Mouse (Mus musculus) layer of hippocampus, postnatal 14 days (tissue): ENCODE results near the gene Plekhn1. TPM values are rescaled to one million over a fixed set of nuclear protein-coding genes. Genes with fewer than 3 reads are reported as not detected.

ENCODE experiments used
- DNase-seq, 2 experiments: peaks; one replicate each; pipeline ENCODE4 v3.0.0; 2021 to 2022; ENCODE audit warnings: low spot score in 2 of 2, mixed read lengths in 1 of 2
- total RNA-seq, 2 experiments: library from RNA; stranded (reverse); gene quantifications; 2 replicates each; pipeline ENCODE4 v1.2.3; 2021

The Plekhn1 gene
- total RNA-seq, 2 experiments from 2014 or later, result 37.7 to 38.4 TPM

- DNase-seq, result no peak
Measured at GRCm38 (mm10) chr4:156216196-156216595, 18.5 kb downstream of the Plekhn1 start.

GRCm38 (mm10) chr4:156215649-156216048 is 19.0 kb downstream of the Plekhn1 start, which contains the start of gene Perm1:
TSS of gene Perm1 (plus strand) at chr4:156215868.
- no peak for DNase-seq

- DNase-seq, result no peak
Measured at GRCm38 (mm10) chr4:156213134-156213533, 21.5 kb downstream of the Plekhn1 start.

- DNase-seq, result no peak
Measured at GRCm38 (mm10) chr4:156209963-156210635, 24.6 kb downstream of the Plekhn1 start.

GRCm38 (mm10) chr4:156208872-156209271 is 25.8 kb downstream of the Plekhn1 start:
- DNase-seq, result no peak

- DNase-seq, result no peak
Measured at GRCm38 (mm10) chr4:156203413-156204131, 31.1 kb downstream of the Plekhn1 start.

GRCm38 (mm10) chr4:156203001-156203412 is 31.6 kb downstream of the Plekhn1 start, which contains the start of gene AW011738:
TSS of gene AW011738 (plus strand) at chr4:156203304.
- DNase-seq, result peak; percentile 34 to 61

GRCm38 (mm10) chr4:156202462-156202893 is 32.2 kb downstream of the Plekhn1 start:
- no peak for DNase-seq

GRCm38 (mm10) chr4:156200623-156201475 is 33.8 kb downstream of the Plekhn1 start, which contains the start of gene Isg15:
TSS of gene Isg15 (minus strand) at chr4:156200818.
- no peak for DNase-seq

- peak; percentile 76 to 78 for DNase-seq
Measured at GRCm38 (mm10) chr4:156197829-156198205, 36.8 kb downstream of the Plekhn1 start.

GRCm38 (mm10) chr4:156197131-156197828 is 37.4 kb downstream of the Plekhn1 start, which contains the start of gene Agrn:
TSS of gene Agrn (minus strand) at chr4:156197488.
- DNase-seq, result peak; percentile 43 to 48

- DNase-seq, result peak; percentile 40 to 49
Measured at GRCm38 (mm10) chr4:156195927-156196870, 38.5 kb downstream of the Plekhn1 start.

- DNase-seq, result no peak
Measured at GRCm38 (mm10) chr4:156194346-156194745, 40.3 kb downstream of the Plekhn1 start.

- DNase-seq, result no peak
Measured at GRCm38 (mm10) chr4:156193906-156194305, 40.8 kb downstream of the Plekhn1 start.

GRCm38 (mm10) chr4:156193200-156193590 is 41.5 kb downstream of the Plekhn1 start:
- DNase-seq, result no peak

- DNase-seq, result peak; percentile 42 to 64
Measured at GRCm38 (mm10) chr4:156192421-156193199, 42.0 kb downstream of the Plekhn1 start.

- peak; percentile 21 to 53 for DNase-seq
Measured at GRCm38 (mm10) chr4:156188811-156189323, 45.8 kb downstream of the Plekhn1 start.

- no peak for DNase-seq
Measured at GRCm38 (mm10) chr4:156188162-156188810, 46.4 kb downstream of the Plekhn1 start.
